Mouse (Mus musculus) thymus, adult 2 months (tissue): Measurements from ENCODE around the gene Pllp. TPM values are rescaled to one million over a fixed set of nuclear protein-coding genes. Genes with fewer than 3 reads are reported as not detected.

Experiments
- DNase-seq: peaks from one replicate; pipeline ENCODE4 v3.0.0; 2021
- H3K27ac ChIP-seq: fragments of 200-500 bp; 2 replicates; pipeline ENCODE4 v1.5.1; 2012; ENCODE audit warnings: low read length, control low read depth; ENCODE audit not compliant: control insufficient read depth, insufficient read depth
- H3K27me3 ChIP-seq: fragments of 200-500 bp; 2 replicates; pipeline ENCODE4 v1.6.1; 2012; ENCODE audit warnings: mild to moderate bottlenecking, low read length, moderate library complexity, mixed read lengths; ENCODE audit not compliant: control insufficient read depth, insufficient read depth
- H3K36me3 ChIP-seq: fragments of 200-500 bp; 2 replicates; pipeline ENCODE4 v1.6.1; 2012; ENCODE audit warnings: mild to moderate bottlenecking, low read length, moderate library complexity; ENCODE audit not compliant: control insufficient read depth, insufficient read depth
- H3K4me1 ChIP-seq: fragments of 200-500 bp; replicated peaks from 2 replicates; pipeline ENCODE4 v1.6.1; 2012; ENCODE audit warnings: low read length; ENCODE audit not compliant: control insufficient read depth, insufficient read depth
- H3K4me3 ChIP-seq: fragments of 200-500 bp; 2 replicates; pipeline ENCODE4 v1.5.1; 2012; ENCODE audit warnings: mild to moderate bottlenecking, low read length, control low read depth, moderate library complexity; ENCODE audit not compliant: control insufficient read depth, insufficient read depth
- CTCF ChIP-seq: fragments of 200-500 bp; IDR thresholded peaks from 2 replicates; pipeline ENCODE4 v1.5.1; 2012; ENCODE audit warnings: mild to moderate bottlenecking, control low read depth, low read length, moderate library complexity, borderline replicate concordance; ENCODE audit not compliant: control insufficient read depth, poor library complexity, insufficient read depth; ENCODE audit errors: extremely low read depth
- POLR2A ChIP-seq: fragments of 200-500 bp; IDR thresholded peaks from 2 replicates; pipeline ENCODE4 v1.6.1; 2012; ENCODE audit warnings: mild to moderate bottlenecking, low read length, control low read depth, moderate library complexity; ENCODE audit not compliant: control insufficient read depth, poor library complexity, insufficient read depth; ENCODE audit errors: extremely low read depth
- WGBS: fragments of 180-500 bp; shearing (Covaris S2); methylation state at CpG from one replicate; pipeline ENCODE4 v1.1.7; 2018; 5-methylcytosine and 5-hydroxymethylcytosine counted together
- polyA plus RNA-seq: library from polyadenylated mRNA; depleted of rRNA; stranded (reverse); fragments of >200 nt; gene quantifications from 2 replicates; pipeline ENCODE4 v1.2.3, GENCODE M21; 2012

Pllp gene
- polyA plus RNA-seq, 1 experiment: 2.2 TPM

DNA sequence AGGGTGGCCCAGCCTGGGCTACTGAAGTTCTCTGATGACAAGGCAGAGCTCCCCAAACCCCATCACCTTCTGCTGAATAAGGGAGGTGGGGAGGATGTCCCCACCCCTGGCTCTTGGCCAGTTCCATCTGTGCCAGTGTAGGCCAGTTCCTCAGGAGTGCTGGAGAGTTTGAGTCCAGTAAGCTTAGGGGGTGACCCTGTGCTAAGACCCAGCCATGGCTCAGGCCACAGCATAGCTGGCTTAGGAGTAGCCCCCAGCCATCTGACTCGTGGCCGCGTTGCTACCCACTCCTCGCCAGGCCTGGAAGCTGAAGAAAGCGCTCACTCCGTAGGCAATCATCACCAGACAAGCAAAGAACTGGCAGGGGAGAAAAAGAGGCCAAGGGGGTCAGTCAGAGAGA lies 20.2 kb downstream of the Pllp start:
- 97% methylated on average over 6 of the region's 6 CpGs for WGBS
- no peaks in the 10 kb centered on the region for H3K4me1 ChIP-seq
- DNase-seq: no peak

DNA sequence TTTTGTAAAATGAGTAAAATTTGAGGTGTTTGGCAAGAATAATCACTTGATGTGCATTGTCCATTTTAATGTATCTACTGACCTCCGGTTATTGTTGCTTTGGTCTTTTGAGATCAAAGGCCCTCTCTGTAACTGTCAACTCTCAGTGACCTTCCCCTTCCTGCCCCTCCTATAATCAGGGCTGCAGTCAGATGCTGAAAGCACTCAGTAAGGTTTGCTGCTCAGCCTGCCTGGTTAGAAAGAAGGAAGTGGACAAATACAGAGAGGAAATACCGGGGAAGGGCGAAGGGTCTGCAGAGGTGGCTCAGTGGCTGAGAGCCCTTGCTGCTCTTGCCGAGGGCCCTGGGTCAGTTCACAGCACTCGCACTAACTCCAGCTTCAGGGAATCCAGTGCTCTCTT lies 21.7 kb downstream of the Pllp start:
- WGBS: 59% methylated on average over 5 of the region's 5 CpGs

More for the DNA sequence above, 20.2 kb downstream of the Pllp start:
- TF ChIP-seq CTCF (no peak), POLR2A (no peak)
- Histone ChIP-seq H3K27me3 (no peaks in the 10 kb centered on the region), H3K27ac (no peak overlapping the region), H3K36me3 (peaks cover 36% of the 10 kb centered on the region), H3K4me3 (no peak overlapping the region)

DNA sequence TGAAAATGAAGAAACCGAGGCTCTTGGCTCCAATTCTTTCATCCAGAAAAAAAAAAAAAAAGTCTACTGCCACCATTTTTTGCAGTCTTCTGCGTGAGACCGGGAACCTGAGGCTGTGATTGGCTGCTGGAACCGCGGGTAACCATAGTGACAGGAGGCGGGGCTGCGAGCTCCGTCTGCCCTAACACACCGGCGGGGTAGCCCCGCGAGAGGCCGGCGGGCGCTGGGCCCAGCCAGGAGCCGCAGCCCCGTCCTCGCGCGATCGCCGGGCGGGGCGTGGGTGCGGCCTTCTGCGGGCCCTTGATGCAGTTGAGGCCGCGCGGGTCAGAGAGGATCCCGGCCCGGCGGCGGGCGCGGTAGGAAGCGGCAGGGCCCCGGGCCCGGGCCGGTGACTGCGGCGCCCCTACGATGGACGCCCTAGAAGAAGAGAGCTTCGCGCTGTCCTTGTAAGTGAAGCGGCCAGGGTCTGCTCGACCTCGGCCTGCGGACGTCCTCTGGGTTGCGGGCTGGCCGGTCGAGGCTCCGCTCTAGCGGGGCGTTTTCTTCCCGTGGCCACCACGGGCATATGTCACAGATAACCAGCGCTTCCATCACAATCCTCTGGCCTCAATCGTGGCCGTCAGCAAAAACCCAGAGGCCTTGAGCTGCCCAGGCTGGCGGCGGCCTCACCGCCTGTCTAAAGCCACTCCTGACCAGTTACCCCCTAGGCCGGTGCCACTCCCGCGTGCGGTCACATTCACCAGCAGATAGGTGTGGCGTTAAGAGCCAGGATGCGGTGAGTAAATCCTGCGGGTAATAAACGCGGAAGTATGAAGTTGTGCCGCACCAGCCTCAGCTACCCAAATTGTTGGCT lies 29.4 kb downstream of the Pllp start, which contains the start of gene Arl2bp:
TSS of gene Arl2bp (plus strand) at position 145 of the 853 bp plus-strand sequence.
- no peaks in the 10 kb centered on the region for H3K27me3 ChIP-seq
- DNase-seq: peak; percentile 94
- peak within 1 kb of the TSS; percentile 92 for H3K4me3 ChIP-seq
- TF ChIP-seq CTCF (no peak), POLR2A (peak; percentile 76; the same call in 1 of the 2 replicates)
- H3K27ac ChIP-seq: no peak within 1 kb of the TSS
- no peaks in the 10 kb centered on the region for H3K4me1 ChIP-seq
- peaks cover 11% of the 10 kb centered on the region for H3K36me3 ChIP-seq
- 1% methylated on average over 74 of the region's 74 CpGs for WGBS

More for the DNA sequence above, 21.7 kb downstream of the Pllp start:
- Histone ChIP-seq H3K36me3 (peaks cover 41% of the 10 kb centered on the region), H3K4me1 (no peaks in the 10 kb centered on the region), H3K27me3 (no peaks in the 10 kb centered on the region), H3K27ac (no peak overlapping the region), H3K4me3 (no peak overlapping the region)
- no peak for DNase-seq
- TF ChIP-seq POLR2A (no peak), CTCF (no peak)

DNA sequence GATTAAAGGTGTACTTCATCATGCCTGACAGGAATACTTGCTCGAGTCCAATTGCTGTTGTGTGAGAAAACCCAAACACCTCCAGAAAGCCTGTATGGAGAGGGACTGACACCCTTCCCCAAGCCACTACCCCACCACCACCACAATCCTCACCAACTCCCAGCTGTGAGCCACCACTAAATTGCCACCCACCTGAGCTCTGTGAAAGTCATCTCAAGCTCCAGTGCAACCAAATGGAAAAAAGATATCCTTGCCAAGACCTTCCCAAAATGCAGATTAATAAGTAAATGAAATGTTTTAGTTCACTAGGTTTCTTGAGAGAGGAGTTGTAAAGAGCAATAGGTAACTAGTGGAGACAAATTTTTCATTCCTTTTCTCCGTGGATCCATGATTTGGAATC lies 31.4 kb downstream of the Pllp start:
- TF ChIP-seq CTCF (no peak), POLR2A (no peak)
- no peaks in the 10 kb centered on the region for H3K36me3 ChIP-seq
- WGBS: 89% methylated on average over 2 of the region's 2 CpGs
- H3K4me1 ChIP-seq: no peaks in the 10 kb centered on the region
- H3K27ac ChIP-seq: no peak overlapping the region
- no peaks in the 10 kb centered on the region for H3K27me3 ChIP-seq
- no peak overlapping the region for H3K4me3 ChIP-seq
- no peak for DNase-seq

DNA sequence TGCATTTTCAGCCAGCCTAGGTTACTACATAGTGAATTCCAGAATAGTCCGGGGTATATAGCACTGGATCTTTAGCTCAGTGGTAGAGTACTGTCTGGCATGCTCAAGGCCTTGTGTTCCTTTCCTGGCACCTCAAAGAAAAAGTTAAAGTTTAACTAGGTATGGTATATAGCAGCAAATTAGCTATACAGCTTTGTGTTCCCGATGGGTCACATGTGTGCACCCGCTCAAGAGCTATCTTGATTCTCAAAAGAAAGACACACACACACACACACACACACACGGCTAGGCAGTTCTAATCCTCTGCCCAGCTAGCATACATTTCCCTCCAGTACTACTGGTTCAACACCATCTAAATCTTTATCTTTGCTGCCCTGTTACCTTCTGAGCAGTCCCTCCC lies 35.7 kb downstream of the Pllp start:
- DNase-seq: no peak
- TF ChIP-seq POLR2A: no peak
- no peak for TF ChIP-seq CTCF
- no peak overlapping the region for H3K4me3 ChIP-seq
- no peak overlapping the region for H3K27ac ChIP-seq
- no peaks in the 10 kb centered on the region for H3K27me3 ChIP-seq
- H3K4me1 ChIP-seq: no peaks in the 10 kb centered on the region
- WGBS: 97% methylated on average over 4 of the region's 4 CpGs
- peaks cover 15% of the 10 kb centered on the region for H3K36me3 ChIP-seq

DNA sequence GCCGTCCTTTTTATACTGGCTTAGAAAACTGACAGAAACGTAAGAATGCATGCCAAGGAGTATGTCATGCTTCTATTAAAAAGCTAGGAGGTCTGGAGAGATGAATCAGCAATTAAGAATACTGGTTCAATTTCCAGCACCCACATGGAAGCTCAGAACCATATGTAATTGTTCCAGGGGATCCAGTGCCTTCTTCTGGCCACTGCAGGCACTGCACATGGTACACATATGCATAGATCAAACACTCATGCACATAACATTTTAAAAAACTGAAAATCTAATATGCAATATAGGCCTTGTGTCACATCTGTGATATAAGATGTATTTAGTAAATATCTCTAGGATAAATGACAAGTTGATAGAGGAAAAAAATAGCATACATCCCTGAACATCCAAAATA lies 38.0 kb downstream of the Pllp start:
- Histone ChIP-seq H3K36me3 (peaks cover 23% of the 10 kb centered on the region), H3K27ac (no peak overlapping the region), H3K4me3 (no peak overlapping the region), H3K27me3 (no peaks in the 10 kb centered on the region), H3K4me1 (no peaks in the 10 kb centered on the region)
- 96% methylated on average over 2 of the region's 2 CpGs for WGBS
- no peak for TF ChIP-seq CTCF
- no peak for TF ChIP-seq POLR2A
- DNase-seq: no peak
